Mouse (Mus musculus): ENCODE measurements around the gene Dlec1.

DNA sequence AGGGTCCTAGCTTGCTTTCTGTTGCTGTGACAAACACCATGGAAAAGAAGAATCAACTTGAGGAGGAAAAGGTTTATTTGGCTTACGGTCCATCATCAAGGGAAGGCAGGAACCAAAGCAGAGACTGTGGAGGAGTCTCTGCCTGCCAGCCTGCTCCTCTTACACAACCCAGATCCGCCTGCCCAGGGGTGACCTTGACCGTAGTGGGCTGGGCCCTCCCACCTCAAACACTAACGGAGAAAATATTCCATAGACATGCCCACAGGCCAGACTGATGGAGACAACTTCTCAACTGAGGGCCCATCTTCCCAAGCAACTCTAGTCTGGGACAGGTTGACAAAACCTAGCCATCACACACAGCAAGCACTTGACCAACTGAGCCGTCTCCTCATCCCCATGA, 39.8 kb downstream of the Dlec1 start:
- TF ChIP-seq CTCF (IDR thresholded peaks at IDR 0.05; ENCODE audit: low read depth, low read length) (no peak), POLR2A (IDR thresholded peaks at IDR 0.05; ENCODE audit: insufficient read depth, low read length) (no peak)

Measured in ES-Bruce4 (cell line).